Mouse (Mus musculus) macrophage (primary cell): ENCODE measurements around the gene Ethe1. TPM values are rescaled to one million over a fixed set of nuclear protein-coding genes. Genes with fewer than 3 reads are reported as not detected.
A peak's percentile ranks its signal among the peaks of the same experiment; 100 is the strongest.

ENCODE experiments used
- H3K27ac ChIP-seq: fragments of 350-480 bp; formaldehyde crosslinking; 2 replicates; pipeline ENCODE4 v1.9.0; 2021
- H3K36me3 ChIP-seq: fragments of 350-480 bp; formaldehyde crosslinking; 2 replicates; pipeline ENCODE4 v1.9.0; 2021; ENCODE audit errors: inconsistent target
- H3K4me3 ChIP-seq: fragments of 350-480 bp; formaldehyde crosslinking; 2 replicates; pipeline ENCODE4 v1.9.0; 2021; ENCODE audit errors: inconsistent target
- H3K79me2 ChIP-seq: fragments of 350-480 bp; formaldehyde crosslinking; 2 replicates; pipeline ENCODE4 v1.9.0; 2021; ENCODE audit errors: inconsistent target
- WGBS: methylation state at CpG from one replicate; pipeline ENCODE4 v1.1.7; 2026; ENCODE audit warnings: inconsistent platforms; ENCODE audit not compliant: missing documents; 5-methylcytosine and 5-hydroxymethylcytosine counted together
- polyA plus RNA-seq: library from polyadenylated mRNA; stranded (reverse); fragments of 250-400 nt; gene quantifications from 3 replicates; pipeline ENCODE4 v1.2.4, GENCODE M21; 2018; ENCODE audit warnings: inconsistent platforms
- total RNA-seq, 78 experiments: library from RNA; depleted of rRNA; stranded (reverse); fragments of 250-400 nt; gene quantifications; 1 replicate in 9 of 78; 2 replicates in 24 of 78; 3 replicates in 43 of 78; 4 replicates in 2 of 78; pipeline ENCODE4 v1.2.4; 2018; ENCODE audit warnings: inconsistent platforms in 56 of 78

Ethe1 gene
- total RNA-seq (2018; cell fraction: chromatin; rRNA removed) = 1 to 10 TPM in 16 of 26 experiments, under 1 TPM in 6, not detected in 4; 0.53 to 3.9 (median 1.7) TPM
- 10 to 100 TPM; 16.2 to 35.5 (median 27.0) TPM for total RNA-seq (2018; cell fraction: cytosol; rRNA removed)
- 1 to 10 TPM; 2.0 to 7.8 (median 4.6) TPM for total RNA-seq (2018; cell fraction: nucleus; rRNA removed)
- polyA plus RNA-seq = 20.8 to 29.7 TPM (median 27.4 TPM) in 3 replicates

DNA sequence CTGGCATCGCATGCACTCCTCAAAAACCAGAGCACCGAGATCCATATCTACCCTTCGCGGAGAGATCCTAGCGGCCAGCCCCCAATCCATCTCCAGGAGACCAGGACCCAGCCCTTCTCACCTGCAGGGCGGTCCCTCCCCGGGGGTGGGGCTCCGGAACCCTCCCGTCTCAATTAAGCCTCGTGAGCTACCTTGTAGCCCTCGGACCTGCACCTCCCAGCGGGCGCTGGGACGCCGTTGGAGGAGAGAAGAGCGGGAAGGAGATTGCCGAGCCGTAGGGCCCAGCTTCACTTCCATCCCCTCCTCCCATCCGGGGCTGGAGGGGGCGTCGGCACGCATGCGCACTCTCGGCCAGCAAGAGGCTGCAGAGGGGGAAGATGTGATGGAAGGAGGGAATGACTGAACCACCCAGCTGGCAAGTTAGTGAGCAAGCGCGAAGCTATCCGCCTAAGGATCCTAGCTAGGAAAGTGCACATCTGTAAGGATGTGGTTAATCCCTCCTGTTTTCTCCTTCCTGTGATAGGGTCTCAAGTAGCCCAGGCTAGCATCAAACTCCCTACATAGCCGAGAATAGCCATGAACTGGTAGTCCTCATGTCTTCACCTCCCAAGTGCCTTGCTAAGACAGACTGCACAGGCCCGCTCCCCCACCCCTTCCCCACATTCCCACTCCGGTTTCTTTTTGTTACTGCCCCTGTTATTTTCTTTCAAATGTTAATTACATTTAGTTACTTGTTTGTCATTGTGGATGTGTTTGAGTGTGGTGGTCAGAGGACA is at the start of gene Ethe1, which contains the start of gene Zfp575:
TSS of gene Ethe1 (plus strand) at position 214 of the 776 bp plus-strand sequence.
TSS of gene Zfp575 (minus strand) at position 312 of the 776 bp plus-strand sequence.
- H3K4me3 ChIP-seq = no peak within 1 kb of the TSS

DNA sequence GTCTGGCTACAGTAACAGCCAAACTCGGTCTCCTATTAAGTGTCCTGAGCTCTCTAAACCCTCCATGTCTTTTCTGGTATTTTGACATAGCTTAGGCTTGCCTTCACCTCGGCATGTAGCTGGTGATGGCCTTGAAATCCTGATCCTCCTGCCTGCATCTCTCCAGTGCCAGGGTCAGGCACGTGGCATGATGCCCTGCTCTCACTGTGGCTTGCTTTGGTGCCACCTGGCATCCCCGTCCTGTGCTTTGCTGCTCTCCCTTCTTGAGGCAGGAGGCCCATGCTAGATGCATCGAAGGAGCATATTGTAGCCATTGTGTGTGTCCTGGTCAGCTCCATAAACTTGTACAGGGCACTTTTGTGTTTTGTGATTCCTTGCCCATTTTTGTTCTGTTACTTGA is 49.8 kb upstream of the Ethe1 start:
- H3K27ac ChIP-seq = no peak overlapping the region
- 85% methylated on average over 5 of the region's 5 CpGs for WGBS
- H3K36me3 ChIP-seq = peaks cover 15% of the 10 kb centered on the region; the same call in 1 of the 2 replicates
- no peak overlapping the region for H3K4me3 ChIP-seq
- H3K79me2 ChIP-seq = no peaks in the 10 kb centered on the region

More for the DNA sequence above, at the start of gene Ethe1, which contains the start of gene Zfp575:
- no peaks in the 10 kb centered on the region for H3K36me3 ChIP-seq
- H3K79me2 ChIP-seq = no peaks in the 10 kb centered on the region
- no peak within 1 kb of the TSS for H3K27ac ChIP-seq
- WGBS = 19% methylated on average over 30 of the region's 30 CpGs

DNA sequence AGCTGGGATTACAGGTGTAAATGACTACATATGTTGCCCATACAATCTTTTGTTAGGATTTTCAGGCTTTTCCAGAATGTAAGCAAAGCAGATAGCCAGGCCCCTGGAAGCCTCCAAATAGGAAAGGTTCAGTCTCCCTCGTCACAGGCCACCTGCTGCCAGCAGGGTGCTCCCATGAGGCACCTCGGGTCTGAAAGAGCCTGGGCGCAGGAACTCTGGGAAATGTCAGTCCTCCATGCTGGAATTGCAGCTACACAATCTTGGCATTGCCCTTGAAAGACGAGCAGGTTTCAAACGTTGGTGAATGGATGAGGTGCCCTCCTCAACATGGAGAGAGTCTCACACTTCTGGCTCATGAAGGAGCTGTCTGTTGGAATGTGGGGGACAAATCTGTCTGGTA is 49.2 kb upstream of the Ethe1 start:
- 57% methylated on average over 5 of the region's 5 CpGs for WGBS

DNA sequence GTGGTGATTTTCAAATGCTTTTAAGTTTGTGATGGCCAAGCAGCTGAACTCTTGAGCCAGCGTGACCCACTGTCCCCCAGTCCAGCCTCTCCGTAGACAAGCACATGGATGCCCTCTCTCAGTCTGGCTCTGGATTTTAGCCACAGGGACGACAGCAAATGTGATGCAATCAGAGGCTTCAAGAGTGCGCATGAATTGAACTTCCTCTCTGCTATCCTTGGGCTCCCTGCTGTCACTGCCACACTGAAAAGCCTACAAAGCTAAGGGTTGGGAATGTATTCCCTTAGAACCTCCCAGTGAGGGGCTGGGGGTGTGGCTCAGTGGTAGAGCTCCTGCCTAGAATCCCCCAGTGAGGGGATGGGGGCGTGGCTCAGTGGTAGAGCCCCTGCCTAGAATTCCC is 48.6 kb upstream of the Ethe1 start:
- H3K36me3 ChIP-seq = peaks cover 15% of the 10 kb centered on the region; the same call in 1 of the 2 replicates
- H3K4me3 ChIP-seq = no peak overlapping the region
- H3K79me2 ChIP-seq = no peaks in the 10 kb centered on the region
- no peak overlapping the region for H3K27ac ChIP-seq
- WGBS = 40% methylated on average over 5 of the region's 5 CpGs

More for the DNA sequence above, 49.2 kb upstream of the Ethe1 start:
- no peaks in the 10 kb centered on the region for H3K79me2 ChIP-seq
- H3K4me3 ChIP-seq = no peak overlapping the region
- H3K27ac ChIP-seq = no peak overlapping the region
- peaks cover 15% of the 10 kb centered on the region; the same call in 1 of the 2 replicates for H3K36me3 ChIP-seq

DNA sequence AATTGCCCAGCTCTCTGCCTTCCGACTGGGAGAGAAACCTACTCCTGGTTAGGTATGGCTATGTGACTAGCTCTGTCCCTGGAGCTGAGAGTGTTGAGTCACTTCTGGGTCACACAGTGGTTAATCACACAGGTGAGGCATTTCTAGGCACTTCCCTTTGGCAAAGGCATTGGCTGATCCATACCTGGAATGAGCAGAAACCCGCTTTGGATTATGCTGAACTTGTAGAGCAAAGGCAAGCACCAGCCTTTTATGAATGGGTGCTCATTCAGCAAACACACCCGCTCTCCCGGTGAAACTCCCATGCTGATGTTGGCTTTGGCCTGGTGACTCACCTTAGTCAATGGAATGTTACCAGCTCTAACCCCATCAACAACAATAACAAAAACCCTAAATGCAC is 47.7 kb upstream of the Ethe1 start:
- Histone ChIP-seq H3K4me3 (no peak overlapping the region), H3K79me2 (no peaks in the 10 kb centered on the region), H3K36me3 (peaks cover 10% of the 10 kb centered on the region; the same call in 1 of the 2 replicates), H3K27ac (no peak overlapping the region)
- 94% methylated on average over 4 of the region's 4 CpGs for WGBS

DNA sequence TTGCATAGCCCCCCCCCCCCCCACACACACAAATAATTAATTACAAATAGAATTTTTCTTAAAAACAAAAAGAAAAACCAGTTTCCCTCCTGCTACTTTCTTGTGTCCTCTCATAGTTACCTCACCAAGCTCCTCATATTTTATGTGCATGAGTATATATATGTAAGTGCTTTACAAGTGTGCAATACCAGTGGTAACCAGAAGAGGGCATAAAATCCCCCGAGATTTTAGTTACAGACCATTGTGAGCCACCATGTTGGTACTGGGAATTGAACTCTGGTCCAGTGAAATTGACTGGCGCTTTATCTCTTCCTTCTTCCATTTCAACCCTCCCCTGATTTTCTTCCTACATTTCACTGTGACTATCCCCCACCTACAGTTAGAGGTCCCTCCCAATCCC is 42.8 kb upstream of the Ethe1 start:
- Histone ChIP-seq H3K79me2 (peaks cover 12% of the 10 kb centered on the region), H3K4me3 (no peak overlapping the region), H3K36me3 (no peaks in the 10 kb centered on the region), H3K27ac (no peak overlapping the region)
- WGBS = 93% methylated on average over 2 of the region's 2 CpGs

DNA sequence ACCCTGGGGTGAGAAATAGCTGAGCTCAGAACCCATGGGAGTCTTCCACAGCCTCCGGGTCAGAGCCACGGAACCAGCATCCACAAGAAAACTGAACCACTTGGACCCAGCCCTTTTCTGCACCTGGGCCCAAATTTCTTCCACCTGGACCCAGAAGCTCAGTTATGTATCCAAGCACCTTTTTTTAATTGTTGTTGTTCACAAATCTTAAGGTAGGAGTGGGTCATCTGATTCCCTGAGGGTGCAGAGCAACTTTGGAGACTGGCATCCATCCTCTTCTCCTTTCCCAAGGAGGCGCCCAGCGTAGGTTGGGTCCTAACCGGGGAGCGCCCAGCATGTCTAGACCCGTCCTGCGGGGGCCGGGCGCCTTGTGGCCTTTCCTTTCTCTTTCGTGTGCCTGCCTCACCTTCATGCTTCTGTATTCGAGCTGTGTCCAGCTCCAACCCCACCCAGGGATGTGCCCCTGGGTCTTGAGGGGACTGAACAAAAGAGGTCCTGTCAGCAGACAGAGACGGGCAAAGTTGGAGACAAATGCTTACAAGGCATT is 41.2 kb upstream of the Ethe1 start, which contains the start of the genes Pinlyp and Xrcc1:
TSS of gene Pinlyp (minus strand) at position 51 of the 547 bp plus-strand sequence.
TSS of gene Xrcc1 (plus strand) at position 222 of the 547 bp plus-strand sequence.
- no peaks in the 10 kb centered on the region for H3K36me3 ChIP-seq
- WGBS = 63% methylated on average over 5 of the region's 13 CpGs
- peak within 1 kb of the TSS; percentile 46 for H3K27ac ChIP-seq
- peak within 1 kb of the TSS; percentile 75 for H3K4me3 ChIP-seq
- peaks cover 12% of the 10 kb centered on the region for H3K79me2 ChIP-seq

DNA sequence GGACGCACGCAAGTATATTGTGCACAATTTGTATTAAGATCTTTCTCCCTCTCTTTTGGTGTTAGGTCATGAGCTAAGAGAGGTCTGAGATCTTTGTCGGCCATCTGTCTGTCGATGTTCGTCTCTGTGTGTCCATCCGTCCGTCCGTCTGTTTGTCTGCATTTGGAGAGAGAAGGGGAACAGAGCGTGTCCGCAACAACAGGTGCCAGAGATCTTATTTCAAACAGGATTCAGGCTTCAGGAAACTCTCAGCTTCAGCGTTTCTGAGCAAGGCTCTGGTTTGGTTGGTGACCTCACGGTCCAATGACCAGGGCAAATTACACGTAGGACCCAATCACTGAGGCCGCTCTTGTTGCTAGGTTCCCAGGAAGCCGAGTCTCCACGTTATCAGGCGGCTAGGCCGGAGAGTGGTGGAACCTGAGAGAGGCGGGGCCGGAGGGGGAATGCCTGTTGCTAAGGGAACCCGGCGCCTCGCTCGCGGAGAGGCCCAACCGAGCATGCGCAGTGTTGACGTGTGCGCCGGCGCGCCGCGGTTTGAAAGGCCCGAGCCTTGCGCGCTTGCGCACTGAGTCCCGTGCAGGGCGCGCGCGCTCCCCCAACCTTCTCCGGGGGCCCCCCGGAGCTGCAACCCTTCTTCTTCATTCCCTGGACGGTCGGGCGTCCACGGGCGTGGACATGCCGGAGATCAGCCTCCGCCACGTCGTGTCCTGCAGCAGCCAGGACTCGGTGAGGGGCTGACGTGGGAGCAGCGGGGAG is 40.5 kb upstream of the Ethe1 start:
- H3K27ac ChIP-seq = peak overlapping the region; percentile 46
- H3K79me2 ChIP-seq = peaks cover 12% of the 10 kb centered on the region
- peak overlapping the region; percentile 75 for H3K4me3 ChIP-seq
- under 1% methylated on average over 57 of the region's 57 CpGs for WGBS
- no peaks in the 10 kb centered on the region for H3K36me3 ChIP-seq

DNA sequence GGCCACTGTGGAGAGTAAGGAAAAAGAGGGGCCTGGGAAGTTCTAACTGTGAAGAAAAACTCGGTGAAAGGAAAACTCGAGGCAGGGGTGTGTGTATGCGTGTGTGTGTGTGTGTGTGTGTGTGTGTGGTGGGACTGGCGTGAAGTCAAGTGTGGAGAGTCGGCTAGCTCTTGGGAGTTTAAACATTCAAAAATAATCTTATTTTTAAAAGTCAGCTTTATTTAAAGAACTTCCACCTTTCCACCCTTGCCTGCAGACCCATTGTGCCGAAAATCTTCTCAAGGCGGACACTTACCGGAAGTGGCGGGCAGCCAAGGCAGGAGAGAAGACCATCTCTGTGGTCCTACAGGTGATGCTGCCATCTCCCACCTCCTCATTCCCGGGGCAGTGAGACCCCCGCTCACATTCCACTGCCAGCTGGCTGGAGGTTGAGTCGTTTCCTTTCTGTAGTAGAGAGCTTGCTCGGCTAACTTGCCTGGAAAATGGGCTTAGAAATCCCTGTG is 39.8 kb upstream of the Ethe1 start:
- peak overlapping the region; percentile 75 for H3K4me3 ChIP-seq
- no peaks in the 10 kb centered on the region for H3K36me3 ChIP-seq
- H3K79me2 ChIP-seq = peaks cover 12% of the 10 kb centered on the region
- 35% methylated on average over 12 of the region's 13 CpGs for WGBS
- H3K27ac ChIP-seq = peak overlapping the region; percentile 33

DNA sequence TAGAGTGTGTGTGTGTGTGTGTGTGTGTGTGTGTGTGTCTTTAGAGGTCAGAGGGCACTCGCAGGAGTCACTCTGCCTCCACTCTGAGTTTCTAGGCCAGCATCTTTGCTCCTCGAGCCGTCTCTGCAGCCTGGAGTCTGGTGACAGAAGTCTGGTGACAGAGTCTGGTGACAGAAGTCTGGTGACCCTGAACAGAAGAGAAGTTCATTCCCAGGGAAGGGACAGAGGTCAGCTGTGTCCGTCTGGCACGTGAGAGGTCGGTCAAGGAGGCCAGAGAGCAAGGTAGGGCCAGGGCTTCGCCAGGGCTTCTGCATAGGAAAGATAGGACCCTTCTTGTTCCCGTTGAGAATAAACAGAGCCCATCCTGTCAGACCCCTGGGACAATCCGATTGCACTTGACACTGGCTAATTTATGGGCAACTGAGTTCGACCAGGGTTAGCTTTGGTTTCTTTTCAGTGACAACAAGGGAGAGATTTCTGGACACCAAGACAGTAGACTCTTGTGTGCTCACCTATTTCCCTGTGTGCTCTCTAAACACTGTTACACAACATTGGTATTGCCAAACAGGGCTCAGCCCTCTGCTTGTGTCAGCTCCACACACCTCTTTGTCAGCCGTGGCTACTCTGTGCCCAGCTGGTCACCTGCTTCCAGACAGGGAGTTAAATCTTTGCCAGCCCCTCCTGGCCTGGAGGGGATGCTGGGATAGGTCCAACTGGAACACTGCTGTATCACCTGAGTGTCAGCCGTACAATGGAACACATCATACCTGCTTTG is 35.2 kb upstream of the Ethe1 start:
- Histone ChIP-seq H3K4me3 (no peak overlapping the region), H3K79me2 (peaks cover 11% of the 10 kb centered on the region), H3K27ac (no peak overlapping the region), H3K36me3 (0 out of 2 replicates have a peak, but pooled peaks cover 7% of the 10 kb centered on the region)
- 80% methylated on average over 12 of the region's 12 CpGs for WGBS

DNA sequence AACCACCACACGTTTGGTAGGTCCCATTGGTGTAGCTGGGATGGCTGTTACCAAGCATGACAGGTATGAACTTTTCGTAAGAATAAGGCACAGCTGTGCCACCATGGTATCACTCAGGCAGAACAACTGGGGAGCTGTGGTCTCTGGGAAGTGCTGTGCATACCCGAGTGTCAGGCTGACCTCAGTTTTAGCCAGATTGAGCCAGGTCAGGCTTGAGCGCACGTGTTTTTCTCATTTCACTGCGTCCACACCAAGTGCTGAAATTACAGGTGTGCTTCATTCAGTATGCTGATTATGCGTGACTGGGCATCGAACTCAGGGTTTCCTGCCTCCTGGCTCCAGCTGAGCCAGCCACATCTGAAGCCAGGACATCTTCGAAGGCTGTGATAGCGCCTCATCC is 31.6 kb upstream of the Ethe1 start:
- Histone ChIP-seq H3K4me3 (no peak overlapping the region), H3K36me3 (0 out of 2 replicates have a peak, but pooled peaks cover 7% of the 10 kb centered on the region), H3K79me2 (no peaks in the 10 kb centered on the region; the same call in 1 of the 2 replicates), H3K27ac (no peak overlapping the region)
- 92% methylated on average over 10 of the region's 10 CpGs for WGBS

DNA sequence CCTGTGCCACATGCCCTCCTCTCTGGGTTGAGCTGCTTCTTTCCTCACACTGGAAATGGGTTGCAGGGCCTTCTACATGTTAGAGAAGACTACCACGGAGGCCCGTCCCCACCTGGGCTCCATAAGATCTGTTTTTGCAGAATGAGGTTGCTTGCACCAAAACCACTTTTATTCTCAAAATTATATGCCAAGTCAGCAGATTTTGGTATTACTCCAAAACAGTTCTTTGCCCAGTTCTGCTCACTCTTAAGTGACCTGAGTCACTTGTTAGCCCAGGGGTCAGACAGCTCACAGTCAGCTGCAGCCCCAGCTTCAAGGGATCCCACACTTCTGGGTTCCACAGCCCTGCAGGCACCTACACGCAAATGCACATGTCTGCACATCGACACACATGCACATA is 25.9 kb upstream of the Ethe1 start:
- Histone ChIP-seq H3K27ac (no peak overlapping the region), H3K79me2 (no peaks in the 10 kb centered on the region; the same call in 1 of the 2 replicates), H3K4me3 (no peak overlapping the region), H3K36me3 (peaks cover under 1% of the 10 kb centered on the region; the same call in 1 of the 2 replicates)
- WGBS = 98% methylated on average over 4 of the region's 4 CpGs

DNA sequence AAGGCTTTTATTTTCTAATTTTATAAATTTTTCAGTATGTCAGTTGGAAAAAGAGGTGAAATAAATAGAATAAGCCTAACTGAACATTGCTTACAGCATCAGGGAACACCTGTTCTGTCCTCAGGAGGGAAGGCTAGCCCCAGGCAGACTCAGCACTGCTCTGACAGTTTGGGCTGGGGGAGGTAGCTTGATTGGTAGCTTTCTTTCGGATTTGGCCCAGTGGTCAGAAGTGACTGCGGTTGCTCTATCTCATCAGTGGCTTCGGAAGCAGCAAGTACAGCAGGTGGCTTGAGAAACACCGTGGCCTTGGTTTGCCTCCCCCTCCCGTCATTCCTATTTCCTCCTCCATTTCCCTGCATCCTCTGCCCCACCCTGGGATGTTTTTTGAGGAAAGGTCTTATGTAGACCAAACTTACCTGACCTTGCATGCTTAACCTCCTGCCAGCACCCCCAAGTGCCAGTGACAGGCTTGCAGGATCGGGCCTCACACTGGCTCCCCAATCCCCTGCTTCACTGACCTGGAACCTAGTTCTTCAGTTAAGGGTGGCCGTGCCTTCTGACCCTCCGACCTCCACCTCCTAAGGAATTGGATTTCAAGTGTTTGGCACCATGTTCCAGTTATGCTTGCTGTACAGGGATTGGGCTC is 24.0 kb upstream of the Ethe1 start:
- WGBS = 97% methylated on average over 8 of the region's 8 CpGs
- Histone ChIP-seq H3K79me2 (no peaks in the 10 kb centered on the region), H3K4me3 (no peak overlapping the region), H3K27ac (no peak overlapping the region), H3K36me3 (peaks cover 17% of the 10 kb centered on the region)
